Mouse (Mus musculus) activated CD4-positive, CD25-positive, alpha-beta regulatory T cell, adult 9 weeks (primary cell): ENCODE measurements around the gene Tmem184c. TPM values are rescaled to one million over a fixed set of nuclear protein-coding genes. Genes with fewer than 3 reads are reported as not detected.

Experiments
- polyA plus RNA-seq: library from polyadenylated mRNA; unstranded; fragments of 100-300 nt; shearing (Covaris generic); gene quantifications from one replicate; pipeline ENCODE4 v1.2.1, GENCODE M21; 2017

The Tmem184c gene
- 30.5 TPM for polyA plus RNA-seq

GRCm38 (mm10) chr8:77610374-77610969 is at the start of gene Tmem184c:
Gene Tmem184c, minus strand, starts transcription at chr8:77610698.

GRCm38 (mm10) chr8:77549121-77549706 is 61.3 kb downstream of the Tmem184c start, which contains the start of gene Prmt9:
Gene Prmt9, plus strand, starts transcription at chr8:77549397.

Other genes starting within 250 kb of the Tmem184c start
- 2.6 TPM for gene Arhgap10, start 92.7 kb downstream of the Tmem184c start, polyA plus RNA-seq
- gene Prmt9, start 61.3 kb downstream of the Tmem184c start, polyA plus RNA-seq = 37.3 TPM
- gene Ednra, start 113.8 kb upstream of the Tmem184c start, polyA plus RNA-seq = not detected